Mouse (Mus musculus) lung, postnatal 0 days (tissue): Measurements from ENCODE around the gene Mesp1.

Experiments
- CTCF ChIP-seq: IDR thresholded peaks from 2 replicates; pipeline ENCODE4 v1.5.1; 2016; ENCODE audit warnings: antibody characterized with exemption, mild to moderate bottlenecking
- EP300 ChIP-seq: IDR thresholded peaks from 2 replicates; pipeline ENCODE4 v1.6.1; 2016; ENCODE audit warnings: antibody characterized with exemption, mild to moderate bottlenecking, control low read depth

DNA sequence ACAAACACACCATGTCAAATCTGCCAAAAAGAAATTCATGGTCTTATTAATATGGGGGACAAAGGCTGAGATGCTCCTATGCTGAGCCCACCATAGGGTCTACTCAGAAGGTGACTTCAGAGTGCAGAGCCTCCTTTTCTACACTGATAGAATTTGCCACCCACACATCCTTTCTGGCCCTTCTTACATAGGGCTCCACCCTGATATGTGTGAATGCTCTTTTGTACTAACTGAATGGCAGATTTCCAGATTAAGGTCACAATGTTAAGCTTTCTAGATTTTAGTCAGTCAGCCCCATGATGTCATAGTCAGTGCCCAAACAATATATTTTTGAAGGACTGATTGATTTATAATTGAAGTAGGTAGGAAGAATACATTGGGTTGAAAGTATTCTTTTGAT lies 33.8 kb downstream of the Mesp1 start:
- TF ChIP-seq EP300 (no peak), CTCF (no peak)
